Mouse (Mus musculus) heart, adult 2 months (tissue): Measurements from ENCODE around the gene Brcc3. TPM values are rescaled to one million over a fixed set of nuclear protein-coding genes. Genes with fewer than 3 reads are reported as not detected.

Source experiments
- DNase-seq, 2 experiments: peaks; one replicate each; pipeline ENCODE4 v3.0.0; 2021
- H3K27ac ChIP-seq: fragments of 200-600 bp; 2 replicates; pipeline ENCODE4 v1.8.1; 2022
- H3K27me3 ChIP-seq: fragments of 200-500 bp; 2 replicates; pipeline ENCODE4 v1.6.1; 2012; ENCODE audit warnings: mild to moderate bottlenecking, low read length, inconsistent platforms, mixed read lengths; ENCODE audit not compliant: control insufficient read depth, insufficient read depth
- H3K36me3 ChIP-seq: fragments of 200-500 bp; 2 replicates; pipeline ENCODE4 v1.6.1; 2012; ENCODE audit warnings: low read length, inconsistent platforms; ENCODE audit not compliant: control insufficient read depth, insufficient read depth
- H3K4me1 ChIP-seq: fragments of 200-500 bp; 2 replicates; pipeline ENCODE4 v1.6.1; 2011; ENCODE audit warnings: low read length; ENCODE audit not compliant: control insufficient read depth, insufficient read depth
- H3K4me3 ChIP-seq: fragments of 200-600 bp; 2 replicates; pipeline ENCODE4 v1.8.1; 2022
- H3K79me2 ChIP-seq: fragments of 200-500 bp; replicated peaks from 2 replicates; pipeline ENCODE4 v1.6.1; 2012; ENCODE audit warnings: mild to moderate bottlenecking, inconsistent platforms, low read length, moderate library complexity, mixed read lengths; ENCODE audit not compliant: control insufficient read depth, insufficient read depth
- H3K9ac ChIP-seq: fragments of 200-500 bp; 2 replicates; pipeline ENCODE4 v1.6.1; 2012; ENCODE audit warnings: low read depth, mild to moderate bottlenecking, control low read depth, inconsistent platforms, low read length, mixed read lengths
- CTCF ChIP-seq: fragments of 200-600 bp; IDR thresholded peaks from 2 replicates; pipeline ENCODE4 v1.8.1; 2022; ENCODE audit warnings: antibody characterized with exemption, mild to moderate bottlenecking, moderate library complexity
- EP300 ChIP-seq: fragments of 200-500 bp; IDR thresholded peaks from 2 replicates; pipeline ENCODE4 v1.6.1; 2011; ENCODE audit warnings: low read depth, low read length, control low read depth; ENCODE audit not compliant: insufficient read depth
- POLR2A ChIP-seq: fragments of 200-500 bp; IDR thresholded peaks from 2 replicates; pipeline ENCODE4 v1.6.1; 2011; ENCODE audit warnings: mild to moderate bottlenecking, low read depth, low read length, control low read depth; ENCODE audit not compliant: insufficient read depth
- WGBS: fragments of 180-500 bp; shearing (Covaris S2); methylation state at CpG from one replicate; pipeline ENCODE4 v1.1.7; 2018; 5-methylcytosine and 5-hydroxymethylcytosine counted together
- intact Hi-C: fragments of 180-260 bp; cut with DNase I; formaldehyde crosslinking; loops from one replicate; pipeline ENCODE4 v1.15.1; 2025
- polyA plus RNA-seq: library from polyadenylated mRNA; depleted of rRNA; stranded (reverse); fragments of >200 nt; gene quantifications from 2 replicates; pipeline ENCODE4 v1.2.3, GENCODE M21; 2012
- total RNA-seq, 2 experiments: library from RNA; stranded (reverse); gene quantifications; 2 replicates each; pipeline ENCODE4 v1.2.3; 2021

Brcc3 gene
- total and polyA plus RNA-seq, 3 experiments: 9.7 to 28.6 (median 23.9) TPM

- TF ChIP-seq CTCF: no peak
- no peak for TF ChIP-seq POLR2A
- TF ChIP-seq EP300: no peak
- Histone ChIP-seq H3K4me3 (peak overlapping the region; percentile 27), H3K4me1 (peaks cover 1% of the 10 kb centered on the region), H3K27ac (peak overlapping the region; percentile 89), H3K36me3 (no peaks in the 10 kb centered on the region), H3K79me2 (no peaks in the 10 kb centered on the region), H3K9ac (no peak overlapping the region), H3K27me3 (no peaks in the 10 kb centered on the region)
- no peak for DNase-seq
- WGBS: 57% methylated on average over 5 of the region's 5 CpGs
- intact Hi-C loops: loop anchor here (2.0 to 5.0 kb wide), 2 partner anchors 35 to 284 kb away; partner anchors contain the start of genes Brcc3, Cmc4, Dkc1 and Mtcp1
These were observed 34.7 kb upstream of the Brcc3 start for GRCm38 (mm10) chrX:75381699-75382098.

DNA sequence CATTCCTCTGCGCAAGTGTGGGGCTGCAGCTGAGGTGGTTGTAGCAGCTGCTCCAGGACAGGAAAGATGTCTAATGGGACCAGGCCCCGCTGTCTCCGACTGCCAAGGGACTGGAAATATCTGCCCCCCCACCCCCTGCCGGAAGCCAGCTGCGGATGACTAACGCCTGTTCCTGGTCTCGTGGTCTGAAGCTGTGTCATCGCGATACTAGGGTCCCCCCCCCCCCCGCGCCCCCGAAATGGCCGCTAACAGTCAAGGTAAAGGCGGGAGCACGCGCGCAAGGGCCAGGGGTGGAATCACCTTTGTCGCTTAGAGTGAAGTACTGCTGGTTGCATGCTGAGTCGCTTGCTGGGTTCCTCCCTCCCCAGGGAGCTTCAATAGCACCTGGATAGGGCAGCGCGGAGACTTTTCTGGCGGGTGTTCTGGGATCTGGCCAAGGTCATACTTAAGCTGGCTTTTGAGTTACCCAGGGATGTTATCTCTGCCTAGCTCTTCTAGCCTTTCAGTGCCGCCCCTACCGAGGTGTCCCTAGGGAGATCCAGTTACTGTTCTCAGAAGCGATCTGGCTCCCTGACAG is 34.1 kb upstream of the Brcc3 start, which contains the start of the genes Fundc2 and F8:
Fundc2 (plus strand) TSS at position 205 of the 577 bp plus-strand sequence.
F8 (minus strand) TSS at position 421 of the 577 bp plus-strand sequence.
- intact Hi-C loops: loop anchor here (2.0 to 5.0 kb wide), 2 partner anchors 35 to 285 kb away; partner anchors contain the start of genes Brcc3, Cmc4, Dkc1 and Mtcp1
- no peaks in the 10 kb centered on the region for H3K27me3 ChIP-seq
- no peaks in the 10 kb centered on the region for H3K79me2 ChIP-seq
- peaks cover 1% of the 10 kb centered on the region for H3K4me1 ChIP-seq
- peak within 1 kb of the TSS; percentile 63 for H3K4me3 ChIP-seq
- 10% methylated on average over 25 of the region's 25 CpGs for WGBS
- peak within 1 kb of the TSS; percentile 88 for H3K9ac ChIP-seq
- peak within 1 kb of the TSS; percentile 89 for H3K27ac ChIP-seq
- DNase-seq: peak; percentile 62 to 84
- H3K36me3 ChIP-seq: no peaks in the 10 kb centered on the region
- TF ChIP-seq POLR2A: peak; percentile 59
- TF ChIP-seq CTCF: no peak
- 0 out of 2 replicates have a peak, but pooled peaks have one; percentile 50 for TF ChIP-seq EP300

- TF ChIP-seq CTCF (no peak), POLR2A (no peak), EP300 (no peak)
- H3K27ac ChIP-seq: no peak overlapping the region
- no peaks in the 10 kb centered on the region for H3K27me3 ChIP-seq
- intact Hi-C loops: no loop called here
- WGBS: 79% methylated on average over 1 of the region's 1 CpGs
- no peak overlapping the region for H3K4me3 ChIP-seq
- no peaks in the 10 kb centered on the region for H3K79me2 ChIP-seq
- H3K4me1 ChIP-seq: peaks cover 3% of the 10 kb centered on the region
- peaks cover 5% of the 10 kb centered on the region; the same call in 1 of the 2 replicates for H3K36me3 ChIP-seq
- DNase-seq: no peak
- H3K9ac ChIP-seq: no peak overlapping the region
These were observed 17.0 kb upstream of the Brcc3 start for GRCm38 (mm10) chrX:75399471-75399870.

GRCm38 (mm10) chrX:75402668-75403067 is 13.8 kb upstream of the Brcc3 start:
- H3K36me3 ChIP-seq: peaks cover 5% of the 10 kb centered on the region; the same call in 1 of the 2 replicates
- intact Hi-C loops: no loop called here
- H3K9ac ChIP-seq: no peak overlapping the region
- H3K4me1 ChIP-seq: peaks cover 3% of the 10 kb centered on the region
- 33% methylated on average over 2 of the region's 2 CpGs for WGBS
- H3K4me3 ChIP-seq: no peak overlapping the region
- H3K27ac ChIP-seq: no peak overlapping the region; the same call in 1 of the 2 replicates
- peak in 1 of 2 experiments; percentile 2 for DNase-seq
- no peaks in the 10 kb centered on the region for H3K79me2 ChIP-seq
- TF ChIP-seq POLR2A: 0 out of 2 replicates have a peak, but pooled peaks have one; percentile 24
- no peak for TF ChIP-seq EP300
- no peaks in the 10 kb centered on the region for H3K27me3 ChIP-seq

GRCm38 (mm10) chrX:75403350-75403749 is 13.1 kb upstream of the Brcc3 start:
- no peaks in the 10 kb centered on the region for H3K27me3 ChIP-seq
- DNase-seq: no peak
- no peak overlapping the region for H3K9ac ChIP-seq
- no peak for TF ChIP-seq POLR2A
- TF ChIP-seq CTCF: no peak
- no peak for TF ChIP-seq EP300
- H3K79me2 ChIP-seq: no peaks in the 10 kb centered on the region
- peaks cover 3% of the 10 kb centered on the region for H3K4me1 ChIP-seq
- H3K36me3 ChIP-seq: peaks cover 5% of the 10 kb centered on the region; the same call in 1 of the 2 replicates
- peak overlapping the region; percentile 2; the same call in 1 of the 2 replicates for H3K27ac ChIP-seq
- H3K4me3 ChIP-seq: no peak overlapping the region
- intact Hi-C loops: no loop called here

GRCm38 (mm10) chrX:75409711-75410110 is 6.7 kb upstream of the Brcc3 start:
- Histone ChIP-seq H3K27me3 (no peaks in the 10 kb centered on the region), H3K9ac (no peak overlapping the region), H3K79me2 (no peaks in the 10 kb centered on the region), H3K36me3 (no peaks in the 10 kb centered on the region; the same call in 1 of the 2 replicates), H3K27ac (no peak overlapping the region), H3K4me1 (no peaks in the 10 kb centered on the region), H3K4me3 (no peak overlapping the region)
- 88% methylated on average over 1 of the region's 1 CpGs for WGBS
- intact Hi-C loops: loop anchor here (10.0 kb wide), 1 partner anchor 105 kb away; the partner anchor contains the start of gene Vbp1
- TF ChIP-seq CTCF: no peak
- no peak for TF ChIP-seq EP300
- TF ChIP-seq POLR2A: no peak
- no peak for DNase-seq
